Mouse (Mus musculus) layer of hippocampus, adult 18-20 months (tissue): ENCODE data around the gene Arid1b. TPM values are rescaled to one million over a fixed set of nuclear protein-coding genes. Genes with fewer than 3 reads are reported as not detected.

Experiments used
- DNase-seq, 2 experiments: peaks; one replicate each; pipeline ENCODE4 v3.0.0; 2022; ENCODE audit warnings: low spot score in 2 of 2
- total RNA-seq, 2 experiments: library from RNA; stranded (reverse); gene quantifications; 2 replicates each; pipeline ENCODE4 v1.2.3; 2021

The Arid1b gene
- total RNA-seq, 2 experiments from 2014 or later, result 103 to 108 TPM

- no peak for DNase-seq
These were observed 212.6 kb downstream of the Arid1b start for GRCm38 (mm10) chr17:5206731-5207130.

GRCm38 (mm10) chr17:5207881-5208280, 213.7 kb downstream of the Arid1b start:
- no peak for DNase-seq

GRCm38 (mm10) chr17:5208362-5208761, 214.2 kb downstream of the Arid1b start:
- DNase-seq, result no peak

GRCm38 (mm10) chr17:5209076-5209475, 214.9 kb downstream of the Arid1b start:
- no peak for DNase-seq

- no peak for DNase-seq
These were observed 216.1 kb downstream of the Arid1b start for GRCm38 (mm10) chr17:5210101-5210727.

GRCm38 (mm10) chr17:5210891-5211290, 216.8 kb downstream of the Arid1b start:
- no peak for DNase-seq

- DNase-seq, result no peak
These were observed 218.0 kb downstream of the Arid1b start for GRCm38 (mm10) chr17:5212166-5212565.

GRCm38 (mm10) chr17:5213441-5213840, 219.3 kb downstream of the Arid1b start:
- DNase-seq, result no peak

- no peak for DNase-seq
These were observed 221.2 kb downstream of the Arid1b start for GRCm38 (mm10) chr17:5215352-5215751.

GRCm38 (mm10) chr17:5216965-5217546, 222.9 kb downstream of the Arid1b start:
- no peak for DNase-seq

GRCm38 (mm10) chr17:5217852-5218845, 224.0 kb downstream of the Arid1b start:
- DNase-seq, result peak in 1 of 2 experiments; percentile 45

- no peak for DNase-seq
These were observed 224.9 kb downstream of the Arid1b start for GRCm38 (mm10) chr17:5218955-5219557.

- no peak for DNase-seq
These were observed 226.9 kb downstream of the Arid1b start for GRCm38 (mm10) chr17:5221041-5221440.

- no peak for DNase-seq
These were observed 227.4 kb downstream of the Arid1b start for GRCm38 (mm10) chr17:5221558-5221957.

- no peak for DNase-seq
These were observed 228.7 kb downstream of the Arid1b start for GRCm38 (mm10) chr17:5222827-5223226.

GRCm38 (mm10) chr17:5224932-5225331, 230.8 kb downstream of the Arid1b start:
- DNase-seq, result no peak

GRCm38 (mm10) chr17:5227136-5227535, 233.0 kb downstream of the Arid1b start:
- no peak for DNase-seq

GRCm38 (mm10) chr17:5227950-5228615, 234.0 kb downstream of the Arid1b start:
- no peak for DNase-seq

- no peak for DNase-seq
These were observed 234.6 kb downstream of the Arid1b start for GRCm38 (mm10) chr17:5228616-5229250.

- no peak for DNase-seq
These were observed 235.9 kb downstream of the Arid1b start for GRCm38 (mm10) chr17:5230063-5230462.
